Mouse (Mus musculus) heart, adult 8-10 months (tissue): Measurements from ENCODE around the gene Pdgfc. TPM values are rescaled to one million over a fixed set of nuclear protein-coding genes. Genes with fewer than 3 reads are reported as not detected.
"Not testable (repeated sequence)": the region's sequence is repeated elsewhere in the genome, so short reads cannot be mapped to it uniquely, and the experiment has no call there.

Experiments used
- DNase-seq: peaks from one replicate; pipeline ENCODE4 v3.0.0; 2022; ENCODE audit warnings: low spot score
- total RNA-seq, 4 experiments: library from RNA; stranded (reverse); gene quantifications; 2 replicates each; pipeline ENCODE4 v1.2.4; 2022

Gene Pdgfc
- total RNA-seq, 4 experiments from 2014 or later = 2.0 to 4.5 (median 2.8) TPM

DNA sequence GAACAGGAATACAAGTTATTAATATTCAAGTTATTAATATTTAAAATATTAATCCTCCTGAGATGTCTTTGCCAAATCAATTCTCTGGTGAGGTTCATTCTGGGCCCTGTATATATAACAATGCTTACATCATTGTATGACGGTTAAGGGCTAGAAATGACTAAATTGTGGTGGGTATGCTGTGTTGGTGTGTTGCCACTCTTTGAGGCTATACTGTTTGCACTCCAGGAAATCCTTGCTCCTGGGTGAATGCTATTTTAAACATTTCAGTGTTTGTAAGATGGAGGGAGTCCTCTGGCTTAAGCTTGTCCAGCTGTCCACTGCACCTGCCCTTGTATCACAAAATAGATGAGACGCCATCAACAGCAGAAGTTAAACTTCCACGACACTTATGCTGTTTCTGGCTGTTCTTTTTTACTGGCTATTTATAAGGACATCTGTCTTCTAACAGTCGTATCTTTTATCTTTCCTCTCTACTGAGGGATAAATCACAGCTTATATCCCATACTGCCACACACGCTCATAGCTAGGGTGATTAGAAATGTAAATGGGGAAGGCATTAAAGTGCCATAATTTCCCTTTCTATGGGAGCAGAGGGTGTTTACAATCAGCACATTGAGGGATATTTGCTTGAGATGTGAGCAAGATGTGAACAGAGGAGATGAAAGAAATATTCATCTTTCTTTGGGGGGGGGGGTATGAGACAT, 9.3 kb downstream of the Pdgfc start:
- DNase-seq = no peak

DNA sequence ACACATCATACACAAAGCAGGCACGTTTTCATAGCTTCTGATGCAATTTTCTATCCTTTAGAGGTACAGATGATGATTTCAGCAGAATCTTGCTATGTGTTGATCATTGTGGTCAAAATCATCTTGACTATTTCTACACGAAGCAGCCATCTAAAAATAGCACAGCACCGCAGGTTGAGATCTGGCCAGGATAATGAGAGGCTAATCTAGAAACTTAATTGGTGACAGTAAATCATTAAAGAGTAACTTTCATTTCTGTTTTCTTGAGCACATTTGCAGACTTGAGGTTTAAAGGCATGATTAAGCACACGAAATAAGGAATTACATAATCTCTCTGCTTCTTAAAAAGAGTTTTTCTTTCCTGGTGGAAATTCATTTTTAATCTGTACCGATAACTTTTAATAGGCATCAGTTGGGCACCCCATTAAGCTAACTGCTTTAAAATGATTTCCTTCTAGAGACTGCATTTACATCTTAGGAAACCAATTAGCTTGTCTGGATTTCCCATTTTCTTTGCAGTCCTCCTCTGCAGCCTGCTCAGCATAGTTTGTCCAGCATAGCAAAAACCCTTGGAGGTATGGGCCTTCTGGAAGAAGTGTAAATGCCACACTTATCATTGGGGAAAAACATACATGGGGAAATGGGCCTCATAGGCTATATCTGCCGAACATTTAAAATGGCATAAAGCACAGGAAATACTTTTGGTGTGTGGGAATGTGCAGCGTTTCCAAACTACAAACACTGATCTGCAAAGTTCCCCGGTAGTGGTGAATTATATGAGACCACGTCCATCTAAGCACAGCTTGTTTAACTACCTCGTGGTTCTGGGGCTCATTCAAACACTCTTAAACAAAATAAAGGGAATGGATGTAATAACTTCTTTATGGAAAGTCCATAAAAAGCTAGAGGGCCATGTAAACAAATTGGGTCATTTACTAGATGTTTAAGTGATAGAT, 10.7 kb downstream of the Pdgfc start:
- DNase-seq = no peak

DNA sequence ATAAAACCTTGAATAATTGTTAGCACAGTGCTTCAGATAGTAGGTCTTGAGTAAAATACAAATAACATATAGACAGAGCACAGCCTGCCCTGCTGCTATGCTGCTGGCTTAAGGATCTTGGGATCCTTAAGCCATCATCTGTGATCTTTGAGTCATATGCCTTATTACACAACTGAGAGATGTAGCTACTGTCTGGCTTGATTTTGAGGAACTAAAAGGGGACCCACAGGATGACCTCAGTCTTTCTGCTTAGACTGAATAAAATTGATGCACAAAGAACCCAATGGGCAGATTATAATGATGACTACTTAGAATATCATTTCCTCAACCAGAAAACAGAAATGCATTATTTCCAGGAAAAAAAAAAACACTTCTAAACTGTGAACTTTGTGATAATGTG, 15.3 kb downstream of the Pdgfc start:
- DNase-seq = peak; percentile 16

DNA sequence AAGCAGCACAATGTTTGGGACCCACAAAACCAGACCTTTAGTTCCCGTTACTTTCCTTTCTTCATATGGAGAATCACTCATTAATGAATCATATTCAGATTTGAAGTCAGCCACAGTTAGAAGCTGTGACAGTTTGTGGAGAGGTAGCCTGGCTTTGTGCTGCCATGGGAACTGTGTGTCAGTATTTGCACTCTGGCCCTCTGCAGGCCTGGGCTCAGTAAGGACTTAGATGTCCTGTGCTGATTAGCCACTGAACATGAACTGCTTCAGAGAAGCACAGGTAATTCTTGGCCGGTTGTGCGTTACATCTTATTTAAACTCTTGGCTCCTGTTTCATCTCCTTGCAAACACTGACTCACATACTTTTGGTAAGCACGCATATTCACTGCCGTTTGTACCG, 16.2 kb downstream of the Pdgfc start:
- no peak for DNase-seq

DNA sequence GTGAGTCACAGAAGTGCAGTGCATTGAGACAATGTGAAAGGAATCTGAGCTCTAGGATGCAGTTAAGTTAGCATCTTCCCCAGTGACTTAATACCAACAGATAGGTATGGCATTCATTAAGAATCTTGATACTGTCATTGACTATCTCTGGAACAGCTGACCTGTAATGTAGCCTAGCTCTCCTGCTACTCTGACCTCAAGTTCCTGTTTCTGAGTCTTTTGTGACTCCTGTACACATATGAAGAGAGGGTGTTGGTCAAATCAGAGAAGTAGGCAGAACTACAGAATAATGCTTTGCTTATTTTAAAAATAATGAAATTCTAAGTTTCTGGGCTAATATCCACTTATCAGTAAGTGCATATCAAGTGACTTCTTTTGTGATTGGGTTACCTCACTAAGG, 17.9 kb downstream of the Pdgfc start:
- no peak for DNase-seq

DNA sequence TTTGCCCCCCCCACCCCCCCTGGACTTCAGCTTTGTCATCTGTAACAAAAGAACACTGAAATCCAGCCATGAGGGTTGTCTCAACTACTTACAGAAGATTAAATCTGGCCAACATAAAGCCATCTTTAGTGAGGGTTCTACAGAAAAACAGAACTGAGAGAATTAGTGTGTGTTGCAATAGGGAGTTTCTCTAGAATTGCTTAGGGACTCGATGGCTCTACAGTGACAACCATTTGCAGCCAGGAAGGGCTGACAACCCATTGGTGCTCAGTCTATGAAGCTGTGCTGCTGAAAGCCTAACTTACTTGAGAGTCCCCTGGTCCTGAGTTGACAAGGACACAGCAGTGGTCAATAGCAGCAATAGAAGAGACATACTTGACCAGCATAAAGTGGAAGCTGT, 21.5 kb downstream of the Pdgfc start:
- no peak for DNase-seq

DNA sequence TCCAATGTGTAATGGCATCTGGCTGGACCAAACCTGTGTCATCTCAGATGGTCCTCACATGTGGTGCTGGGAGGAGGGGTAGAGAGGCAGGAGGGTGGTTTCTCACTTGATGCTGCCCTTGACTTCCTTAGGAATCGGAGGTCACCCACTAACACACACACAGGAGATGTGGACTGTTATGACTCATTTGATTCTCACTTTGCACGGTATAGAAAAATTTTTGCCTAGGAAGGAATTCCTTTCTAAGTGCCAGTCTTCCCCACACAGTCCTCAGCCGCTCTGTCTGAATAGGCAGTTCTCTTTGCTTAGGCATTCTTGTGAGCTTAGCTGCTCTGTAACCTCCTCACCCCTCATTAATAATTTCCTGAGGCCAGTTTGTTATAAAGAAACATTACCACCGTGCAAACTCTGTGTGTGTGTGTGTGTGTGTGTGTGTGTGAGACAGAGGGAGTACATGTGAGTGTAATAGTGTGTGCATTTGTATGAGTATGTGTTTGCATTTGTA, 22.4 kb downstream of the Pdgfc start:
- DNase-seq = no peak

DNA sequence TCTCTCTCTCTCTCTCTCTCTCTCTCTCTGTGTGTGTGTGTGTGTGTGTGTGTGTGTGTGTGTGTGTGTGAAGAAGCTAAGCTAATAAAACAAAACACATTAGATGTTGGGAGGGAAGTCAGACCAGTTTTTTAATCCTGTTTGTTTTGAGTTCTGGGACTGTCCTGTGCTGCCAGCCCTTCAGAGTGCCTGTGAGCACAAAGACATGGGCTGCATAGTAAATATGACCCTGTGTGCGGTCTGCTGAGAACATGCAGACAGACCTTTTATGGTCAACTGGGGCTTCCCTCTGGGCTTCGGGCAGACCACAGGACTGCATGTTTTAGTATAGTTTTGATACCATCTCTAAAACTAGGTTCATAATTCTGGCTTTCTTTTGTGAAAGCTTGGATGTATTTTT, 32.3 kb downstream of the Pdgfc start:
- no peak for DNase-seq

DNA sequence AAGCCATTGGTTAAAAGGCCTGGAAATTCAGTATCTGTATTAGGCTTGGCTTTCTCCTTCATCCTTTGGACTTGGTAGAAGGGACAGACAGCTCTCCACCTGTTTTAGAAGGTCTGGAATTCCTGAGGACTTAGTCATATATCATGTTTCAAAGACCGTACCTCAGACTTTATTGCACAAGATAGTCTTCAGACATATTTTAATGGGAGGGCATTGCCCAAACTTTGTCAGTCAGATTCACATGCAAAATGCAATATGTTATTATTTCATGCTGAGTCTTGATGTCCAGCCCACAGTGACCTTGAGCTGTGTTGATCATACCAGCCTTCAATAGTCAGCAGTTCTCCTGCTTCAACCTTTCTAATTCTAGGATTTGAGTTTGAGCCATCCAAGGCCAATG, 64.9 kb downstream of the Pdgfc start:
- no peak for DNase-seq

DNA sequence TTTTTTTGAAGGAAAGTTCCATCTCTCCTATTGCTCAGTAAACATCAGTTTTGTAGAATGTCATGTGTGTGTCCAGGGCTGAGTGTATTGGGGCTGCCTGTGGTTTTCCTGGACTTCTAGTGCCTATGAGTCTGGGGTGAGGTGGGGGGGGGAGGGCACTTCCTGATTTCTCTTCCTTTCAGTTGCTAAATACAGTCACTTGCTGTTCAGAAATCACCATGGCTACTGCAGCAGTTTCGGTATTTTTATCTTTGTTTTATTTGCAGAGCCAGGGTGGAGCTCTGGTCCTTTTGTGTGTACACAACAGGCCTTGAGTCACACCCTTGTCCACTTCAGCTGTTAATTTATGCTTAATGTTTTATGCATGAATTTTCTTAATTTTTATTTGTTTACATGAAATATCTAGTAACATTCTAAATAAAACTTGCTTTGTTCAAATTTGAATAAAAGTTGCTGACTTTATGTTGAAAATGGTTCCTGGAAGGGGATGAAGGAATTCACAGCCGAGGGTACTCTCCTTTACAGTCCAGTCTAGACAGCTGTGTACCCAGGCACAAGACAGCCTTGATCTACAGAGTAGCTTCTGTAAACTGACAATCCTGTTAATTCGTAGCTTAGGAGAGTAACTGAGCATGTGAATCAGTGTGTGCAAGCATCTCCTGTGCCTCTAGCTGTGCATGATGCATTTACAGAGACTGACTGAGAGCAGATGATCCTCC, 66.1 kb downstream of the Pdgfc start:
- DNase-seq = no peak

DNA sequence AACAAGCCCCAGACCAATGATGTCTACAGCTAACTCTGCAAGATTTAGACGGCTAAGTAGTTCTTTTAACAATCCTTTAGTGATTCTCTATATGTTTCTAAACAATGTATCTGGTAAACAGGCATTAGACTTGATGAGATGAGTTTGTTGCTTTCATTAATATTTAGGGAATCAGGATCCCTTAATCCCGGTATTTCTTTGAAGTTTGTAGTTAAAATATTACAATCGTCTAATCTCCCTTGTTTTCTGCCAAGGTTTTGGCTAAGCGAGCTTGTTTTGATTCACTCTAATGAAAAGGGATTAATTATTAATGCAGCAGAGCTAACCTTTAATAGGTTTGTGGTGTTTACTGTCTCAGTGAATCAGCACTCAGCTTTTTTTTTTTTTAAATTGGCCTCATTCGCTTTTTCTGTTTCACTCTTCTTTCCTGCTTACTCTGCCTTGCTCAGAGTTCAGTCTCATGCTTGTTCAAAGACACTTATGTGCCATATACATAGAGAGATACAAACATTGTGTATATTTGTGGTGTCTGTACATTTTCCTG, 66.7 kb downstream of the Pdgfc start:
- no peak for DNase-seq

DNA sequence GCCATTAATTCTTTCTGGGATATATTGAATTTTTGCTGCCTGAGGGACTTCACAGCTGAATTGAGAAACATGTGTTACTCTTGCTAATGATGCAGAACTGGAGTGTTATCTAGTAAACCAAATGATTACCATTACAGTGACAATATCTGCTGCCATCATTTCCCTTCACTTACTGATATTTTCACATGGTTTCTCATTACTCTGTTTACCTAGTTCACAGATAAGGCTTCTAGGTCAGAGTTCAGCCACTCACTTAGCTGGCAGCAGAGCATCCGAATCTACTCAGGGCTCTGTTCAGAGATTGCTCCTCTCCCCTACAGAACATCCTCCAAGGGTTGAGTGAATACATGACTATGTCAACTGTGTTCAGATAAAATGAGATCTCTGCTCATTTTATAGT, 71.3 kb downstream of the Pdgfc start:
- DNase-seq = no peak

DNA sequence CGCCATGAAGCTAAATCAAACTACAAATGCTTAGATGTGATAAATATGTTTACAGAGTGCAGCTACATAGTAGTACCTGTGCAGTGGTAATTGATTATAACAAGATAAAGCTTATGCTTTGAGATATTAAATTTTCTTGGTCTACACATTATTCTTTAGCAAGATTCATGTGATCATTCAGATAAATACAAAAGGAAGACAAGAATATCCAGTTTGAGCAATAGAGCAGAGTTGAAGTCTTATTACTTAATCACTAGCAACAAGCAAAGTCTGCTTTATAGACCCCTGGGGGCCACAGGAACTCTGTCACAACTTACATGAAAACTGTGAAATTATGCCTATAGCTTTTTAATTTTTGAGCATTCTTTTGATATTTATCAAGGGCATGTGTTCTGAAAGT, 74.8 kb downstream of the Pdgfc start:
- no peak for DNase-seq

DNA sequence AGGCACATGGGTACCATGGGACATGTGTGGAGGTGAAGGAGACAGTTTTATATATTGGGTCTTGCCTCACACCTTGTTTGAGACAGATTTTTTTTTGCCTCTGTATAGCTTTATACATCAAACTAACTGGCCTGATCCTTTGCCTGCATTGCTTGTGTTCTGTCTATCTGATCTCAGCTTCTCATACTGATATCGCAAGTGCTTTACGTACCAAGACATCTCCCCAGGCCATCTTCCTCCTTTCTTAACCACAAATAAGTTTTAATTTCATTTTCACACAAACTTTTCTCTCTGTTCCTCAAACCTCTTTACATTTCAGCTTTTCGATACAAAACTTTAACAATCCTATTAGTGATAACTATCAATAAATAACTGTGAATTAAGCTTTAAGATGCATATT, 76.7 kb downstream of the Pdgfc start:
- no peak for DNase-seq

DNA sequence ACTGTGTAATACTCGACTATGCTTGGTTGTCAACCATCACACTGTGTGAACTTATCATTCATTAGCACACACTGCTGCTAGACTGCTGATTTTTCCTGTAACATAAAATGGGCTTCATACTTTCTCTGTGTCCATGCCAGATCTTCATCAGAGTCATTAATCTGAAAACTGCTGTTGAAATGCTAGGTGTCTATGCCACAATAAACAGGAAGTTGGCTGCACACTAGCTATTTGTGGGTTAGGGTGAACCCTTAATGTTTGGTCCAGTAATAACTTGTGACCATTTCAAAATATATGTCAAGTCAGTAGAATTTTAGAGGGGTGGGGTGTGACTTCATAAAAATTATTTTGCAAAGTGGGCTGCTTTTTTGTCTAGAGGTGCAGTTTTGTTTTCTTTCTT, 84.4 kb downstream of the Pdgfc start:
- no peak for DNase-seq

DNA sequence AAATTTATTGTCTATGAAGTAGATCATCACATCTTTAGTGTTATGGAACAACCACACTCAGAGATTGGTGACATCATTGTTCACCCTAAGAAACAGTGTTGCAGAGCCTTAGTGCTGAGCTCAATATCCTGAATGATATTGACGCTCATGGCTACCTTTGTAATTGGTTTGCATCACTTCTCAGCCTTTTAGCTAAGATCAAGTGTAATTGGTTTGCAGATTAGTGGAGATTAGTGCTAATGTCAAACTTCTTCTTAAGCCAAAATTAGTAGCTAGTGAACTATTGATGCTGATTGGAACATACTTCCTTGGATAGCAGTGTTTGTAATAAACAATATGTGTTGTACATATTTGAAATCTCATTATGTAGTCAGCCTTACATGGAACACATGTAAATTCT, 85.5 kb downstream of the Pdgfc start:
- DNase-seq = no peak

DNA sequence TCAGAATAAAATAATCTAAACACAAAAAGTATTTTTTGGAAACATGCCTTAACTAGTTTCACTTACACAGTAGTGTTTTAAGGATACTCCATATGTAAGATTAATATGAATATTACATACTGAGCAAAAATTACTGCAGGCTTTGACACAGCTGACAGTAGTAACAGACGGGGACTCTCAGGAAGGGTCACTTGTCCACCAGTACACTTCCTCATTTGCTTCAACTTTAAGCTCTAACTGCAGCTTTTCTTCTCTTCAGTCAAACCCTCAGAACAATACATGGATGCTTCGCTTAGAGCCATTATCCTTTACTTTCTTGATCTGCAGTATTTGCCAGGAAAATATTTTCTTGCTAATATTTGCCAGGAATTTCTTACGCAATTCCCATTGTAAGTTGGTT, 87.2 kb downstream of the Pdgfc start:
- no peak for DNase-seq

DNA sequence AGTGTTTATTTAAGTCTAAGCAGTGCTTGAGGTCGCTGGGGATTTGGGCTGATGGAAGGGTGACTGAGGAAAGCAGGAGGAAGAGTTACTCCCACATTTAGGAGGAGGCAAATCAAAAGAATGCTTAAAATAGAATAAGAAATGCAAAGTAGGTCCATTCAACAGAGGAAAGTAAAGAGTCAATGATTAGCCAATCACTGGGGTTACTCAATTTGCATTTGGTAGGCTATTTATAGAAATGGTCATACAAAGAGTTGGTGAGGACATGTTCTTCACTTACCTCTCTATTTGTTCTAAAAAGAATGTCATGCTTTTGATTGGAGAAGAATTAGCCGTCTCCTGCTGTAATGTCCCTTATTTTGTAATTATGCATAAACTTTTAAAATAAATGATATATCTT, 90.8 kb downstream of the Pdgfc start:
- no peak for DNase-seq

DNA sequence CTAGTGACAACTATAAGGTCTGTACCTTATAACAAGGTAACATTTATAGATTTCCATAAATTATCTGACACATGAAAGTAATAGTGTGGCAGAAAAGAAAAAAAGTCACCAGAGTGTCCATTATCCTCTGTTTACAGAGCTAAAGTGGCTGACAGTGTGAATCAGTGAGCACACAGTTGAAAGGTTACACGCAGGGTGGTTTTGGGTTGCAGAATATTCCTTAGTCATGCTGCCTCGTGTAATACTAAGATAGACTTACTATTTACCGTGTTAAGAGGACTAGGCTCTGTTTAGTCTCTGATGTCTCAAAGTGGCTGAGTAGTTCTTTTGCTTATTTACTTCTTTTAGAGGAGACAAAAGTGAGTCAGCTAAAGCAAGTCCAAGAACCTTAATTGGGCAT, 100.8 kb downstream of the Pdgfc start:
- DNase-seq = no peak

DNA sequence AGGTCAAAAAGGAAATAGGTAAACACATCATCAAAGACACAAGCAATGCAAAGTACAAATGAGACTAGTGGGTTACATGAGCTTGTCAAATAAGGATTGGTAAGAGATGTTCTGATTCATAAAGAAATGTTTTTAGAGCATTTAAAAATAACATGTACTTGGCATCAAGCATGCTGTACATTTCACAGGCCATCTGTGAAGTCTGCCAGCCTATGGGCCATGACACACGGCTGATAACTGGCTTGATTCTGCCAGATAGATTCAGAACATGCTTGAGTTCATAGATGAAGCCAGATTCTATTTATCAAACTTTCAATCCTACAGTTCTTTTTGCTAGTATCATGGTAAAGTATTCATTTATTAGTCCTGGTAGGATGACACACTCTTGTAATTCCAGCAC, 101.8 kb downstream of the Pdgfc start:
- DNase-seq = not testable (repeated sequence)

DNA sequence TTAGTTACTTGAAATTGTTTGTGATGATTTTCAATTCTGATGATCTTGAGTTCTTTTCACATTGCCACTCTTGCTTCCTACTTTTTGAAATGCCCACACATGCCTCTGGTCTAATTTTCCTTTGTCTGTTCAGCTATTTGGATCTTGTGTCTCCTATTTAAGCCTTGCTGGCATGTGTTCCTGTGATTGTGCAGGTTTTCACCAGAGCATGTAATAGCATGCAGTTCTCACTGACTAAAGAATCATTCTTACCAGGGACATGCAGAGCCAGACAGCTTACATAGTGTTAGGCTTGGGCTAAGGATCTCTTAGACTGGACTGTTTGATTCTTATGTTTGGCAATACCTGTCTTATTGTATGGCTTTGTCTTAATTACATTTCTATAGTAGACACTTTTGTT, 107.5 kb downstream of the Pdgfc start:
- DNase-seq = no peak

DNA sequence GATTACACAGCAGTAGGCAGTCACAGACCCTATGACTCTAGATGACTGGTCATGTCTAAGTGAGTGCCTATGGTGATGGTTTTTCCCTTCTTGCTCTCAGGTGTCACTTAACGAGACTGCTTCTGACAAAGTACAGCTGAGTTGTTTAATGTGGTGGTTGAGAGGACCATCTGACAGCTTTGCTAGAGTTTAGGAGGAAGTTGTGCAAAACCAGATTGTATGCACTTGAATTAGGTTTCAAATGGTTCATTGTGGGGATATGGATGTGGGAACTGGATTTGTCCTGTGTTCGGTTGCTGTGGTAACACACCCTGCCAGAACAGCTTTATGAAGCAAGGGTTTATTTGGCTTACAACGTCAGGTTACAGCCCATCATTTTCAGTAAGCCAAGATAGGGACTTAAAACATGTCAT, 112.9 kb downstream of the Pdgfc start:
- no peak for DNase-seq
